Mouse (Mus musculus): ENCODE data around the gene Elane.

Elane gene

DNA sequence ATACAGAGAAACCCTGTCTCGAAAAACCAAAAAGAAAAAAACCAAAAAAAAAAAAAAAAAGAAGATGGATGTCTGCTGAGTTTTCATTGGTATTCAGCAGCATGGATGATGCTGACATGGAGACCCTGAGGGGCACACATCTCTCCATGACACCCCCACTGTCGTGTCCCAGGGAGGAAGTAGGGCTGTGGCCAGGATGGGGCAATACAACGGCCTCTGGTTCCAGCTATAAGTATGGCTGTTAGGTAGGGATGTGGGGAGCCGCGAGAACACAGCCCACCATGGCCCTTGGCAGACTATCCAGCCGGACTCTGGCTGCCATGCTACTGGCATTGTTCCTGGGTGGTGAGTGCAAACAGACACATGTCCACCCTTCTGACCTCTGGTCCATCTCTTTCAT is at the start of gene Elane:
Elane (plus strand) TSS at position 194 of the 400 bp plus-strand sequence.
- CTCF ChIA-PET: interaction anchor here in 1 of 4 experiments (0.6 kb wide), 1 partner anchor 106 kb away, joined by 3 read pairs; no protein-coding TSS in a partner anchor
- POLR2A ChIA-PET: interaction anchor here in 2 of 4 experiments (0.7 to 1.0 kb wide), 2 partner anchors 21 to 46 kb away, joined by 3 to 4 read pairs; no protein-coding TSS in a partner anchor

GRCm38 (mm10) chr10:79836918-79837317 is 49.1 kb upstream of the Elane start:
- ChIA-PET POLR2A (interaction anchor here in 1 of 4 experiments (5.6 kb wide), 1 partner anchor 22 kb away, joined by 138 read pairs; the partner anchor contains the start of gene Ptbp1), CTCF (no interaction called here)

DNA sequence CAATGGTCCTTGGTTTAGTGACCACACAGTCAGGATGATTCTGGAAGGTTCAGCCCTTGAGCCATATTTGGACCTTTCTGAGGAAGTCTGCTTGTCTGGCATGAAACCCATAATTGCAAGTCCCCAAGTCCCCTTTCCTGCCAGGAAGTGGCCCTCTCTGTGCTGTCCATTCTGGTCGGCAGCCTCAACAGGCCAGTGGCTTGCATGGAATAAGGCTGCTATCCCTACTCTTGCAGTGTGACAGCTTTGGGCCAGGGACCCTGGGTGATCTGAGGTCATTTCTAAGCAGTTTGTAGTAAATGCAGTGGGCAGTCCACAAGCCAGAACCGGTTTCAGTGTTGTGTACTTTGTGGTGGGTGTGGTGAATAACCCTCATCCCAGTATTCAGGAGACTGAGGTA is 47.9 kb upstream of the Elane start:
- ChIA-PET POLR2A (interaction anchor here in 2 of 4 experiments (0.9 to 5.6 kb wide), 3 partner anchors 14 to 35 kb away, joined by 3 to 138 read pairs (median 3); partner anchors contain the start of gene Ptbp1 (in 1 of the 2)), CTCF (no interaction called here)

- CTCF ChIA-PET: interaction anchor here in 3 of 4 experiments (0.5 to 1.7 kb wide), 10 partner anchors 12 to 301 kb away, joined by 3 to 18 read pairs (median 4); partner anchors contain the start of genes C2cd4c (in 1 of the 3), Cbarp (in 1 of the 3) and Wdr18 (in 1 of the 3)
- POLR2A ChIA-PET: interaction anchor here (0.8 to 5.6 kb wide), 30 partner anchors 8 to 328 kb away, joined by 3 to 138 read pairs (median 4); partner anchors contain the start of genes Ptbp1 (in 4 of the 4), Med16 (in 2 of the 4) and Tmem259 (in 1 of the 4)
These were observed 46.0 kb upstream of the Elane start for GRCm38 (mm10) chr10:79840091-79840490.

DNA sequence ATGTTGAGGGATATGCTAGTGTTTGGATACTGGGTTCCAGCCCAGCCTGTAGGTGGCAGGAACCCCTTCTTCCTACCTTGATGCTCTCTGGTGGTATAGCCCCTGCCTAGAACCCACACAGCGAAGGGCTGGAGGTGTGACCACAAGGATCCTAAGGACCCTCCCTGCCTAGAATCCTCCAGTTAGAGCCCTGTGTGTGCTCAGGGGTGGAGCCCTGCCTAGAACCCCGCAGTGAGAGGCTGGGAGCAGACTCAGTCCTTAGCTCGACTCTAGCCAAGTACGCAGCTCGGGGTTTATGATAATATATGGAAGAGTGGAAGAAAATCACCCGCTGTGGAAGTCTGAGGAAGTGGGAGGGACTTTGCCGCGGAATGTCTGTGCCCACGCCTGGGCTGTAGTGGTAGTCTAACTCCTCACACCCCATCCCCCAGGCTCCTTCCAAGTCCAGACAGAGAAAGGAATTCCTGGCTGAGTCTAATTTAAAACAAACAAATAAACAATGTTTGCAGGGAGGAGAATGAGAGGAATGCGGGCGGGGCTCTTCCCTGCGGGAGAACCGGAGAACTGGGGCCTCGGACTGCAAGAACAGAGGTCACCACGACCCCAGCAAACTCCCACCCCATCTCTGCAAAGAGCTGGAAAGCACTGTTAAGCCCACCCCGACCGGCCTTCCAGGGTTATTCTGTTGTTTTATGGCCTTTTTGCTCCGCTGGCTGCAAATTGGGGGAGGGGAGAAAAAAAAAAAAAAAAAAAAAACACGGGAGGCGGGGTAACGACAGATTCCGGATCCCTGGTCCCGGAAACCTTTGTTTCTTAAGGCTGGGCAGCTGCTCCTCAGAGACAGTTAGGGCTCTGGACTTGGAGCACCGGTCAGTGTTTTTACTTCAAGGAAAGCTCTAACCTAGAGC is 45.1 kb upstream of the Elane start:
- ChIA-PET POLR2A (interaction anchor here (0.6 to 5.6 kb wide), 69 partner anchors 8 to 1766 kb away, joined by 3 to 138 read pairs (median 4); partner anchors contain the start of genes Ptbp1 (in 4 of the 4), Med16 (in 3 of the 4), Polrmt (in 1 of the 4) and Tmem259 (in 1 of the 4)), CTCF (interaction anchor here (0.5 to 1.7 kb wide), 17 partner anchors 12 to 307 kb away, joined by 3 to 18 read pairs (median 4); partner anchors contain the start of genes C2cd4c (in 1 of the 4), Cbarp (in 1 of the 4), Misp (in 1 of the 4) and Wdr18 (in 1 of the 4))

- ChIA-PET CTCF (no interaction called here), POLR2A (interaction anchor here in 2 of 4 experiments (0.7 to 5.6 kb wide), 3 partner anchors 11 to 810 kb away, joined by 3 to 138 read pairs (median 75); partner anchors contain the start of gene Ptbp1 (in 2 of the 2))
These were observed 43.7 kb upstream of the Elane start for GRCm38 (mm10) chr10:79842322-79842721.

- POLR2A ChIA-PET: interaction anchor here in 3 of 4 experiments (0.6 to 3.6 kb wide), 11 partner anchors 8 to 210 kb away, joined by 3 to 34 read pairs (median 4); partner anchors contain the start of gene Ptbp1 (in 3 of the 3)
These were observed 42.6 kb upstream of the Elane start for GRCm38 (mm10) chr10:79843476-79843875.

DNA sequence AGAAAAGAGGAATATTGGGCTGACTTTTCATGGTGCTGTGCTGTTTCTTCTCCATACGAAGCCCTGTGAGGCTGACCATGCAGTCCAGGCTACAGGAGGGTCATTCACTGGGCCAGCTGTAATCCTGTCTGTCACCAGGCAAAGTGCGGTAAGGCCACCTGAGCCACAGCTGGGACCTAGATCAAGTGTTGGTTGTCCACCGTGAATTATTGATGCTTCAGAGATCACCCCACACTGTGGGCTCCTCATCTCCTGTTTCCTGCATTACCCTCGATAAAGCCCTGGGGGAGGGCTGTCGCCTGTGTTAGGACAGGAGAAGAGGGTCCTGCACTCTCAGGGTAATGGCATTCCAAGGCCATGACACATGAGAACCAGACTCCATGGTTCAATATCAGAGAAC is 39.5 kb upstream of the Elane start:
- POLR2A ChIA-PET: interaction anchor here in 3 of 4 experiments (0.7 to 3.8 kb wide), 6 partner anchors 7 to 531 kb away, joined by 3 to 26 read pairs (median 4); partner anchors contain the start of gene Ptbp1 (in 1 of the 3)
- CTCF ChIA-PET: interaction anchor here in 1 of 4 experiments (1.1 kb wide), 1 partner anchor 37 kb away, joined by 3 read pairs; no protein-coding TSS in a partner anchor

More at GRCm38 (mm10) chr10:79843476-79843875, 42.6 kb upstream of the Elane start:
- CTCF ChIA-PET: interaction anchor here in 1 of 4 experiments (0.5 to 0.7 kb wide), 2 partner anchors 299 to 543 kb away, joined by 3 to 6 read pairs; no protein-coding TSS in a partner anchor

GRCm38 (mm10) chr10:79849941-79850628 is 36.0 kb upstream of the Elane start:
- CTCF ChIA-PET: no interaction called here
- POLR2A ChIA-PET: interaction anchor here in 3 of 4 experiments (0.7 to 1.9 kb wide), 8 partner anchors 9 to 48 kb away, joined by 3 to 5 read pairs (median 4); no protein-coding TSS in a partner anchor

DNA sequence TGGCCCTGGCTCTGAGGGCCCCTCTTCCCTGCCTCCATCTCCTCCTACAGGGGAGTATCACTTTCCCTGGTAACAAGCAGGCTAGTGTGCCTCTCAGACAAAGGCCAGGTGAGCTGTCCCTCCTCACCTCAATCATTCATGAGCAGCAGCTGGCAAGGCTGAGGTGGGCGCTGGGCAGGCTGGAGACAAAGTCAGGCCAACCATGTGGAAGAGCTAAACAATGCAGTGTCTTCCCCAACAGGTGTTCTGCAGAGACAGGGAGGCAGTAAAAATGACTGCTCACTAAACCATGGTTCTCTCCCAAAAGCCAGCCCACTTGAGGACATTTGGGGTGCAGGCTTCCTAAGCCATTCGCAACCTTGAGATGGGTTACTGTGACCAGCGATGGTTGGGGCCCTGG is 34.4 kb upstream of the Elane start:
- POLR2A ChIA-PET: interaction anchor here in 3 of 4 experiments (0.6 to 15.0 kb wide), 42 partner anchors 8 to 442 kb away, joined by 3 to 177 read pairs (median 4); partner anchors contain the start of genes Med16 (in 2 of the 3), Gm26602 (in 1 of the 3), Prtn3 (in 1 of the 3) and Rnf126 (in 1 of the 3)
- CTCF ChIA-PET: interaction anchor here (0.7 to 1.8 kb wide), 9 partner anchors 11 to 525 kb away, joined by 3 to 6 read pairs (median 3); partner anchors contain the start of genes Palm (in 1 of the 4) and Wdr18 (in 1 of the 4)

DNA sequence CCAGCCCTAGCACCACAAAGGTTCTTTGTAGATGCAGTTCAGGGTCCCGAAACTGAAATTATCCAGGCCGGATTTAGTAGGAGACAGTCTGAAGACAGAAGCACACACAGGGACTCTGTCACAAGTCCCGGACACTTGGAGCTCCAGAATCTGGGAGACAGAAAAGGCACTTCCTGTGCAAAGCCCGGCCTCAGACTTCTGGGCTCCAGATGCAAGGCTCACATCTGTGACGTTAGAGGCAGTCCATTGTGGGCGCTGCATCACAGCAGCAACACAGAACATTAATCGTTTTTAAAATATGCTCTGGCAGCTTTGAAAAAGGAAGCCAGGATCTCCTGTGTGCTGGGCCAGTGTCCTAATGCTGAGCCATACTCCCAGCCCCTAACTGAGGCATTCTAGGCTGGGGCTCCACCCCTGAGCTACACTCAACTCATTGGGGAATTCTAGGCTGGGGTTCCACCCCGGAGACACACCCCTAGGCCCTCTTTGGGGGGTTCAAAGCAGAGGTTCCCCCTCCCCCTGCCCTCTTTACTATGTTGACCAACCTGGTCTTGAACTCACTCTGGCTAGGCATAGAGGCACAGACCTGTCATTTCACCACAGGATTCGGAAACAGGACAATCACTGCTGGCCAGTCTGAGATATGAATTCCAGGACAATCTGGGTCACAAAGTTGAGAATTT is 33.8 kb upstream of the Elane start:
- ChIA-PET CTCF (interaction anchor here (0.7 to 1.8 kb wide), 9 partner anchors 12 to 525 kb away, joined by 3 to 6 read pairs (median 3); partner anchors contain the start of genes Palm (in 1 of the 4) and Wdr18 (in 1 of the 4)), POLR2A (interaction anchor here (0.5 to 15.0 kb wide), 50 partner anchors 8 to 441 kb away, joined by 3 to 177 read pairs (median 4); partner anchors contain the start of genes Med16 (in 2 of the 4), Wdr18 (in 2 of the 4), Gm26602 (in 1 of the 4) and Polrmt (in 1 of the 4))

GRCm38 (mm10) chr10:79852827-79853226 is 33.2 kb upstream of the Elane start:
- CTCF ChIA-PET: interaction anchor here in 3 of 4 experiments (0.6 to 2.3 kb wide), 7 partner anchors 12 to 142 kb away, joined by 3 to 6 read pairs (median 4); partner anchors contain the start of genes Palm (in 1 of the 3) and Wdr18 (in 1 of the 3)
- POLR2A ChIA-PET: interaction anchor here (0.6 to 15.0 kb wide), 46 partner anchors 8 to 547 kb away, joined by 3 to 177 read pairs (median 8); partner anchors contain the start of genes Med16 (in 2 of the 4), Gm26602 (in 1 of the 4), Mbd3 (in 1 of the 4) and Polrmt (in 1 of the 4)

DNA sequence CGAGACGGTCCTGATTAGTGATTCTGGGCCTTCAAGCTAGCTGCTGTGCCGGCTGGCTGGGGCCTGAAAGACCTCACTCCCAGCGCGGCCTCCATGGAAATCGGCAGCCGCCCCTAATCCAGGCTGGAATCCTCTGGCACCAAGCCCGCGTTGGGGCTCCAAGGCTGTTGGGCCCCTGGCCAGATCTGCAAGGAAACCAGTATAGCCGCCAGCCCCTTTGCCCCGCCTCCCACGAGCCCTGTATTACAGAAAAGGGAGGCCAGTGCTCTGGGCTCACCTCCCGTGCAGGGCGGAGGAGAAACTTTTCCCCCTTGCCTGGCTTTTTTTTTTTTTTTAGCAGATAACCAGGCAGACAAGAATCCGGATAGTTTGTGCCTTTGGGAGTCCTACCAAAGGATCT is 32.7 kb upstream of the Elane start:
- POLR2A ChIA-PET: interaction anchor here (0.7 to 15.0 kb wide), 116 partner anchors 9 to 1076 kb away, joined by 3 to 177 read pairs (median 6); partner anchors contain the start of genes Wdr18 (in 3 of the 4), Arid3a (in 2 of the 4), Med16 (in 2 of the 4) and Pcsk4 (in 2 of the 4)
- CTCF ChIA-PET: interaction anchor here in 3 of 4 experiments (0.6 to 2.3 kb wide), 6 partner anchors 13 to 1028 kb away, joined by 3 to 6 read pairs (median 4); partner anchors contain the start of gene Wdr18 (in 1 of the 3)

DNA sequence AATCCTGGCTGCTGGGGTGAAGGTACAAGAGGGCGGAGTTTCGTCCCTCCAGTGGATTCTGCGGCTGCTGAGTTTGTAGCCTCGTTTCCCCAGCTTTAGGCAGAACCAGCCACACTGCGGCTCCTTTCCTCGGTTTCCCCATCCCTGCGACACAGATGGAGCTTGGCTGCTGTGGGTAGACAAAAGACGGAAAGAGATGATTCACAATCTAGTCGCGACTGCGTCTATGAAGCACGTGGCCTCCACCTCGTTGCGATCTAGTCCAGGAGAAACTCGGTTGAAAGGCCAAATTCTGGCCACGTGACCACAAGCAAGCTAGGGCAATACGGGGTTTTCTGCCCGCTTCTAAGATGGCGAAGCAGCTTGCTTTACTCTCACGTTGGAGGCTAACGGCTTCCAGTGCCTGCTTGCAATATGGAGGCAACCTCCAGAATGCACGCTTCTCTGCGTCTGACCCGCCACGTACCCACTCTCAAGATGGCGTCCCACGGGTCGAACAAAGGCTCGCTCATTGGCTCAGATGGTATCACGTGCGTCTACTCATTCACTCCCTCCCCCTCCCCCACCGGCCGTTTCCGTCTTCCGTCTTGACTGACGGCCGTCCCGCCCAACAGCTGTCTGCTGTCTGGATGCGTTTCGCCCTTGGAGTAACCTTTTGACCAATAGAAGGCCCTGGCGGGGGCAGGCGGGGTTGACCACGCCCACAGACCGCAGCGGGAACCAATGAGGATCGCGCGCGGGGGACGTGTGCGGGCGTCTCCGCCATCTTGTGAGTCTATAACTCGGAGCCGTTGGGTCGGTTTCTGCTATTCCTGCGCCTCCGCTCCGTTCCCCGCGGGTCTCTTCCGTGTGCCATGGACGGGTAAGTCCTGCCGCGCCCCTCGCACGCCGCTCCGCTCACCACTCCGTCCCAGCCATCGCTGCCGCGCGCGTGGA is 31.9 kb upstream of the Elane start, which contains the start of gene Ptbp1:
Ptbp1 (plus strand) TSS at position 568 of the 936 bp plus-strand sequence.
- ChIA-PET POLR2A (interaction anchor here (0.5 to 15.0 kb wide), 190 partner anchors 8 to 1183 kb away, joined by 3 to 177 read pairs (median 4); partner anchors contain the start of genes Med16 (in 3 of the 4), Prtn3 (in 3 of the 4), Wdr18 (in 3 of the 4) and Arid3a (in 2 of the 4)), CTCF (interaction anchor here (0.6 to 2.3 kb wide), 14 partner anchors 11 to 1682 kb away, joined by 3 to 7 read pairs (median 4); partner anchors contain the start of genes Rps15 (in 1 of the 4) and Wdr18 (in 1 of the 4))
